Mouse (Mus musculus) 3134 (cell line): ENCODE results near the gene Yars.

Source experiments
- DNase-seq: peaks from one replicate; pipeline ENCODE4 v3.0.0-alpha.2; 2011; ENCODE audit warnings: low spot score; ENCODE audit not compliant: insufficient read length; ENCODE audit errors: extremely low read depth

The Yars gene

DNA sequence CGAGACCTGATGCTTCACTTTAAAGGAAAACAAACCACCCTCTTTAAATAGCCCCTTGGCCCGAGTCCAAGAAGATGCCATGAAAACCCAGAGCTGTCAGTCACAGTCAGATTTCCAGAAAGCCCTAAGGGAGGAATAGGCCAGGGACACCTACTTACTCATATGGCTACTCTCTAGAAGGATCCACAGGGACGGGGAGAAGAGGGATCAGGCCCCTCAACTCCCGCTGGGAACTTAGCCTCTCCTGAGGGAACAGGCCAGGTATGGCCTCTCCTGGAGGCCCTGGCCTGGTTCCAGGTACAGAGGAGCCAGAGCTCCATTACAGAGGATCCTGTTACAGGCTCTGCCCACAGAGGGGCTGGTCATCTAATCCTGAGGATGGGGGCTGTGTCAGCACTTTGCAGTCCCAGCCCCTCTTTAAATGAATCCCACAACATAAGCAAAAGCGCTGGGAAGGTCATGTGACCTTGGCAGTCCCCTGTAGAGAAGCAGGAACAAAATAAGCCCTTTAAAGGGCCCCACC lies 36.9 kb downstream of the Yars start:
- DNase-seq: no peak

GRCm38 (mm10) chr4:129227170-129227984 lies 37.8 kb downstream of the Yars start:
- no peak for DNase-seq

GRCm38 (mm10) chr4:129227985-129228381 lies 38.4 kb downstream of the Yars start:
- DNase-seq: peak; percentile 49

DNA sequence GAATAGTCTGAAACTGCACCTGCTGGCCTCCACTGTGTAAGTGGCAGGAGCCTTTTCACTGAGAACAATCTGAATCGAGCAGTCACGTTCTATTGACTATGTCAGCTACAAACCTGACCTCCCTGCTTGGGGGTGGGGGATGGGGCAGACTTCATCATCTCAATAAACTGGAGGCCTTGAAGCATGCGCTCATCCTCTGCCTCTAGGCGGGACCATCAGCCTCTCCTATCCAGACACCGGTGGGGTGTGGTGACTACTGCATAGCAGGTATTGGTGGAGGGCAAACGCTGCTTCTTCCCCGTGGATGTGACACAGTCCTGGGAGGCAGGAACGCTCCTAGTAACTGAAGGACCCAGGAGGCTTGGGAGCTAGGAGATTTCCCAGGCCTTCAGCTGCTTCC lies 41.4 kb downstream of the Yars start:
- no peak for DNase-seq

GRCm38 (mm10) chr4:129231594-129232450 lies 42.3 kb downstream of the Yars start:
- peak; percentile 88 for DNase-seq

- no peak for DNase-seq
These were observed 43.2 kb downstream of the Yars start for GRCm38 (mm10) chr4:129232561-129233360.

DNA sequence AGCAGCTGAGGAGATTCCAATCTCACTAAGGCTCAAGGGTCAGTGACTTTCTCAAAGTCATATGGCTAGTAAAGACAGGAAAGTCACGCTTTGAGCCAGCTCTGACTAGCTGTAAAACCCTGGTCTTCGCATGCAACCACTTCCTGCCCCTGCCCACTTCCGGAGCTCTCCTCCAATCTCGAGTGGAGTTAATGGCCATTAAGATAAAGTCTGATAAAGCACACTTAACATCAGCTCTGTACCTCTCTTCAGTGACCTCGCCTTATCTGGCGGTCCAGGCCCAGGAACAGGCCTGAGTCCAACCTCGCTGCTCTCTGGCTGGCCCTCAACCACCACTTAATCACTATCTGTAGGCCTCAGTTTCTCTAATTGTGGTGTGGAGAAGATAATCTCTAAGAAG lies 44.9 kb downstream of the Yars start:
- no peak for DNase-seq

- no peak for DNase-seq
These were observed 45.6 kb downstream of the Yars start for GRCm38 (mm10) chr4:129235147-129235546.

DNA sequence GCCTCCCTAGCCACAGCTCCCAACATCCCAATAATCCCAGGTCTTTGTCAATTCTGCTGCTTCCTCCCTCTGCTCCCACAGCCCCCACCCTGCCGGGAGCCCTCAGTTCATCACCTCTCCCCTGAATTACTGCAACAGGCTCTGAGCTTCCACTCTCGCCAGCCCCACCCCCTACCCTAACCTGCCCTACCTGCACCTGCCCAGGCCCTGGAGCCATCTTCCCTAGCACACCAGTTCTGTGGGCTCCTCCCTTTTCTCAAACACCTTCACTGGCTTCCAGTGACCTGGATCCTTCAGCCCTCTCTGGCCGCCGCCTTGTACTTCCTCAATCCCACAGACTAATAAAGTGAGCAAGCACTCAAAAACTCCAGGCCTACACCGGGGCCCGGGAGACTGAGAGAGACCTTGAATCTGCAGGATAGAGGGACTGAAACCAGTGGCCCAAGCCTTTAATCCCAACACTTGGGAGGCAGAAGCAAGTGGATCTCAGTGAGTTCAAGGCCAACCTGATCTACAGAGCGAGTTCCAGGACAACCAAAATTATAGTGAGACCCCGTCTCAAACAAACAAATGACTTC lies 46.8 kb downstream of the Yars start:
- DNase-seq: no peak

GRCm38 (mm10) chr4:129237843-129238441 lies 48.4 kb downstream of the Yars start:
- DNase-seq: no peak

GRCm38 (mm10) chr4:129238579-129239016 lies 49.0 kb downstream of the Yars start:
- no peak for DNase-seq

GRCm38 (mm10) chr4:129239075-129239474 lies 49.5 kb downstream of the Yars start:
- DNase-seq: no peak

GRCm38 (mm10) chr4:129241898-129242297 lies 52.3 kb downstream of the Yars start:
- no peak for DNase-seq

DNA sequence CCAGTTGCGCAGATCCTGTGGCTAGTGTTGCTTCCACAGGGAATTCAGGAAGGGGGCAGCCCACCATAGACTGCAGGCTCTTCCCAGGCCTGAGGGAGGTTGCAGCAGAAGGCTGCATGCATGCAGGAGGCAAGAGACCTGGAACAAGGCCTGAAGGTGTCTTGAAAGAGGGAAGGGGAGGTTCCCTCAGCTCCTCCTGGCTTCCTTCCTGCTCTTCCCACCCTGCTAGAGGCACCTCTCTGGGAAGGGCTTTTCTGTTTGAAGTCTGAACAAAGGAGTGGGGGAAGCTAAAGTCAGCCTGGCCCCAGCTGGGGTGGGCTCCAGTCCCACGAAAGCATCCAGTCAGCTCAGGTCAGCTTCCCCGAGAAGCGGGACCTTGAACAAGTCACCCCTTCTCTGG lies 52.8 kb downstream of the Yars start:
- DNase-seq: no peak

DNA sequence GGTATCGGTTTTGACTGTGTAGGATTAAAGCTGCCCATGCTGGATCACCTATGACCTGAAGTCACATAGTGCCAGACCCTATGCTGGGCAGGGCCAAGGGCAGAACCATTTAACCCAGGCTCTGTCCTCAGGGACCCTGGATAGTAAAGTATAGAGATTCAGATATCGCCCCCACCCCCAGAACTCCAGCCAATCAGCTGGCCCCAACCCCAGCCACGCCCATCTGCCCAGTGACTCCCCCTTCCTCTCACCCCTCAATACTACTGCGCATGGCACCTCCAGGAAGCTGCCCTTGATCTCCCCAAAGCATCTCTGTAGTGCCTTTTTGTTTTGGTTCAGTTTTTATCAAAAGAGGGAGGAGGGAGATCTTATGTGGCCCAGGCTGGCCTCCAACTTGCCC lies 53.2 kb downstream of the Yars start:
- no peak for DNase-seq

DNA sequence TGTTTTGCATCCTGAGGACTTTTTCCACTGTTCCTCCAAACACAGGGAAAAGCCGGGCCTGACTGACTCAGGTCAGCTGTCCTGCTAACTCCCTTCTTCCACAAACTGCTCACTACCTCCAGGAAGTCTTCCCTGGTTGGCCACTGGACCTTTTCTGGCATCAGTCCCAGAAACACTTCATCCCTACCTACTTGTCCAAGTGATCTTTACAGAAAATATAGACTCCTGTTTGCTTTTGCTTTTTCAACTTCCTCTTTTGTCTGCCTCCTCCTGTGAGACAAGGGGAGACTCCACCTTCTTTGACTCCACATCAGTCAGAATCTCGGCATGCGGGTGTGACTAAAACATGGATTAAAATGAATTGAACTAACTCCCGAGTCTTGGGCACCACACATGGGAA lies 55.2 kb downstream of the Yars start:
- DNase-seq: no peak

DNA sequence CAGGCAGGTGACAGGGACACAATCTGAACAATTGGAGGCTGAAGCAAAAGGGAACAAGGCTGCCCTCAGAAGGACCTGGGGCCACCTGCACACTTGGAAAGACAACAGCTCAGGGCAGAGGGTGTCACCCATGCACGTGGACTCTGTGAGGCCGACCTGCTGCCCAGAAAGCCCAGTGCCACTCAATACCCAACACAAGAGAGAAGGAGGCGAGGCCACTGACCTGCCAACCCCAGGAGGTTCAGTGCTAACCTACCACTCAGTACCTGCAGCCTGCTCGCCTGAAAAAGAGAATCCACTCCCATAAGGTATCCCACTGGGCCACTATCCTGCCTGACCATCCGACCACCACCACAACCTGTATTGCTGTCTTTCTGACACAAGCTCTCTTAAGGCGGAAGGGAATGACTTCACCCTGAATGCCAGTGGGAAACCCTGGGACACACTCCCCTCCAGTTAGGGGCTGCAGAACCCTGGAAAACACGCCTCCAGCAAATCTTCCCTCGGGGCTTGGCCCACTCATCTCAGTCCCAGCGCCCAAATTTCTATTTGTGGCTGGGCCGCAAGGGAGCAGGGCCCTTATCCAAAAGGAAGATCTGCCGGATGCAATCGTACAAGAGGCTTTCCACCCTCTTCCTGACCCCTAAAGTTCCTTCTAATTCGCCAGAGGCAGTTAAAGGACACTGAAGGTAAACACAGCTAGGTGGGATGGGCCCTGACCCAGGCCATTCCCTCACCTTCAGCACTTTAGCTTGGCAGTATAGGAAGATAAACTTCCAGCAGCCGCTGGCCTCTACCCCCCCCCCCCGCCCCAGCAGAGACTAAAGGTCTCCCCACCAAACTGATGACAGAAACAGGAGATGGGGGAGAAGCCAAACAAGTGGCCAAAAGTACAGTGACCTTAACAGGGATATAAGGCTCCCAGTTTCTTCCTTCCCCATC lies 57.1 kb downstream of the Yars start:
- DNase-seq: no peak

DNA sequence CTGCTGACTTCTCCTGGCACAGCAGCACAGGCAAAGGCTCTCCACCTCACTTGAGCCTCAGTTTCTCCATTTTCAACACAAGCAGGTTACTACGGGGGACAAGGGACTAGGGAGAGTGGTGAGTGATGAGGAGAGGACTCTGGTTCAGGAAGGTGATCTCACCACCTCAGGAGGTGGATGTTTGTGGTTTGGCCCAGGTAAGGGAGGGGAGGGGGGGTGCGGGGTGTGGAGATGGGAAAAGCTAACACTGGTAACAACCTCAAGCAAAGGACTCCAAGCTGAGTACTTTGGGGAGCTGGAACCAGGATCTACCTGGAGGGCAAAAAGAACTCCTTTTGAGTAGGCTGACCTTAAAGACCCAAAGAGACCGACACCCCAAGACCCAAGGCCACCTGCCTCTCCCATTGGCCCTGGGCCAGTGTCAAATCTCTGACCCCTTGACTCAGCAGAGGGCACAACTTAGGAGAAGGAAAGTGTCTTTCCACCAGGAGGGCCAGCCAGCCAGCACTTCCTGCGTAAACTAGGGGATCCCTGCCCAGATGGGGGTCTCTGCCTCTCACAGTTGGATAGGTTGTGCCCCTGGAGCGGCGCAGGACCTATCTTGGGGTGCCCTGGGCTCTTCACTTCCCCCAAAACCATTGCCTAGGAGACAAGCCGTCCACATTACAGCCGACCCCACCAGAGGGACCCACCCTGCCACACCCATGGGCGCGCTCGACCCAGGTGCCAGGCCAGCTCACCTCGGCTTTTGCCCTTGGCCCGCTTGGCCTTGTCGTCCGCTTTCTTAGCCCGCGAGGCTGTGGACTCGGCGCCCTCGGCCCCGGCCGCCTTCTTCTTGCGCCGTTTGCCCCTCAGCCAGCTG lies 58.1 kb downstream of the Yars start:
- no peak for DNase-seq
